Mouse (Mus musculus) gastrocnemius, postnatal 10 days (tissue): ENCODE results near the gene Ceacam2. TPM values are rescaled to one million over a fixed set of nuclear protein-coding genes. Genes with fewer than 3 reads are reported as not detected.
"Not testable (repeated sequence)": the region's sequence is repeated elsewhere in the genome, so short reads cannot be mapped to it uniquely, and the experiment has no call there.

Experiments
- DNase-seq: peaks from one replicate; pipeline ENCODE4 v3.0.0; 2021; ENCODE audit warnings: mixed read lengths
- long read RNA-seq, 2 experiments: library from polyadenylated mRNA; stranded (forward); transcript quantifications; one replicate each; pipeline ENCODE4 v2.0.0; 2021
- total RNA-seq, 2 experiments: library from RNA; stranded (reverse); gene quantifications; 2 replicates each; pipeline ENCODE4 v1.2.3; 2021

The Ceacam2 gene
- under 1 TPM; 0.35 to 0.75 TPM for total RNA-seq
- long read RNA-seq, experiment 1 = 0 reads
- long read RNA-seq, experiment 2, partial matches to known transcripts = 0 of 2 reads
- long read RNA-seq, experiment 2, other reads (novel, unspliced or antisense) = 2 of 2 reads

DNA sequence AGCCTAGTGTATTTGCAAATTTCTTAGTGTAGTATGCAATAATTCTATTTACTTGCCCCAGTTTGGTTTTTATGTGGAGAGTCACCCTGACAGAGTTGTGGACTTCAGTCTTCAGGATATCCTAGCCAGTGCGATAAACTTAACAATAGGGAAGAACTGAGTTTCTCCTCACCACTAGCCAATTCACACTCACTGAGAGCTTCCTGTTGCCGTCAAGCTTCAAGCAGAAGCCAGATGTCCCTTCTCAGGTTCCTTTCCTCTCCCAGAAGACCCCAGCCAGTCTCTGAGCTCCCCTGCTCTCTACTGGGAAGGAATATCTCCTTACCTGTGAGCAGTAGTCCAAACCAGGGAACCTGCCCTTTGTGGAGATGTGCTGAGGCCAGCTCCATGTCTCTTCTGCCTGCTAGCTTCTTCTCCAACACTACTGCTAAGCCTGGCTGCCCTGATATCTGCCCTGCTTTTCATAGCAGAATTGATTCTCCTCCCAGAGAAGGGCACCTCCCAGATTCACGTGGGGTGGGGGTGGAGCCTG, at the start of gene Ceacam2:
Gene Ceacam2, minus strand, starts transcription at position 482 of the 532 bp plus-strand sequence.
- DNase-seq = not testable (repeated sequence)

DNA sequence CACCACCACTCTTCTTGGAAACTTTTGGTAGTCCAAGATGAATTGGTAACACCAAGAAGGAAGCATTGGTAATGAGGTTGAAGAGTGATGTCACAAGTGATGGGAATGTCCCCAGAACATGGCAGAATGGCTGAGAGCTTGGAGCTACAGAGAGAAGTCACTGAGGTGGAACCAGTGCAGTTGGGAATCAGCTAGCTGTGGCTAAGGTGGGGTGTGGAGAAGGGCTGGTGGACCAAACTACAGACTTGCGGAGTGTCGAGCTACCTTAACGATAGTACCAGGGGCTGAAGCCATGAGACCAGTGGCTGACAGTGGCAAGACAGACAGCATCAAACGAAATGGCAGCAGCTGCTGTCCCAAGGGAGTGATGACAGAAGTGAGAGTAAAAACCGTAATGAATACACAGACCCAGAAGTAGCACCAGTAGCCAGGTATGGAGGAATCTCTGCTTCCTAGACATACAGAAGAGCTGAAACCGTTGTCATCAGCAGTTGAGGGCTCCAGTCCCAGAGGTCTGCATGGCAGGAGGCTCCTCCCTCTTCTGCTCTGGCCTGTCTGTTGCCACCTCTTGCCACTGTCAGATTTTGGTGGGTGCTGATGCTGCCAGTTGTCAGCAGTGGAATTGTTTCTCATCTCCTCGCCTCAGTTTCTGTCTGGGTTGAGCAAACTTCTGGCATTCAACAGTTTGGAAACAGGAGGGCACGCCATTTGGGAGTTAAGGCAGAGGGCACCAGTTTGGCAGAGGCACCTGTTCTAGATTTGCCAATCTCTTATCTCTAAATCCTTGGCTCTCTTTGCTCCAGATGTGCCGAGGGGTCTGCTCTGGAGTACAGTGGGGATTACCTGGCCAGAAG, 45.9 kb upstream of the Ceacam2 start:
- no peak for DNase-seq

- DNase-seq = no peak
Observed at GRCm38 (mm10) chr7:25584651-25585050, 45.0 kb upstream of the Ceacam2 start.

GRCm38 (mm10) chr7:25582301-25582810, 42.7 kb upstream of the Ceacam2 start:
- DNase-seq = no peak

- no peak for DNase-seq
Observed at GRCm38 (mm10) chr7:25579441-25579840, 39.8 kb upstream of the Ceacam2 start.

DNA sequence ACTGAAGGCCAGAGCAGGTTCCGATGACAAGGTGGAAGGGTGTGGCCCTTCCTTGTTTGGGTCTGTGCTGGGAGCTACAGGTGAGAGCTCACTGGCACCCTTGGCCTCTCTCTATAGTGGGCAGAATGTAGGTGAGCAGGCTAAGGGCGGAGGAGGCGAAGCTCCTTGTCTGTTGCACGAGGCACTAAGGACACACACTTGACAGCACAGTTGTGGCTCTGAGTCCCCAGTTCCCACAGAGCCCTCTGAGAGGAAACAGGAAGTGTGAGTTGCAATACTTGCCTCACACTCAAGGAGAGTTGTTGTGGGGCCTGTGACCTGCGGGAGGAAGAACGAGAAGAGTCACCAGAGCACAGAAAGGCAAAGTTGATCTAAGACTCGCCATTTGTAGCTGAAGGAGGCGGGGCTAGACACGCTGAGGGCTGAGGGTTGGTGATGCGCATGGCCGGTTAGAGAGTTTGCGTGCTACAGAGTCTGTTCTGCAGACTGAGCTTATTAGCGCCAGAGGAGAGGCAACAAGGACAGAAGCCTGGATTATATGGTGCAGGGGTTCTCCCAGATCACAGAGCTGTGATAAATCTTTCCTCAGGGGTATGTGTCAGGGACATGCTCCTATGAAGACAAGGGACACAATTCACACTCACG, 37.3 kb upstream of the Ceacam2 start:
- not testable (repeated sequence) for DNase-seq

DNA sequence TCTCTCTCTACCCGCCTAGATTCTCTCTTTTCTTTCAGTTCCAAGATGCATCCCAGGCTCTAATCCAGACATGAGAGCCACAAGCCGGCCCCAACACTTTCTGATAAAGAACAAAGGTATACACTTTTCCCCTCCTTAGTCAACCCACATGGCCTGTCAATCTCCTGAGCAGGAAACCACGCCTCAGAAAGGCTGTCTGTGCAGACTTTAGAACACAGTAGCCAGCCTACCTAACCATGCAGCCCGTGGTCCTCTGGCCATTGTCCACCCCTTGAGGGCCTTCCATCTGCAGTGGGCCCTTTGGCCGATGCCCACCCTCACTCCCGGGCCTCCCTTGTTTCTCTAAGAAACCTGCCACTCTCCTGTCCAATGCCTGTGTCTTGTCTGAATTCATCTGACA, 36.7 kb upstream of the Ceacam2 start:
- DNase-seq = not testable (repeated sequence)

DNA sequence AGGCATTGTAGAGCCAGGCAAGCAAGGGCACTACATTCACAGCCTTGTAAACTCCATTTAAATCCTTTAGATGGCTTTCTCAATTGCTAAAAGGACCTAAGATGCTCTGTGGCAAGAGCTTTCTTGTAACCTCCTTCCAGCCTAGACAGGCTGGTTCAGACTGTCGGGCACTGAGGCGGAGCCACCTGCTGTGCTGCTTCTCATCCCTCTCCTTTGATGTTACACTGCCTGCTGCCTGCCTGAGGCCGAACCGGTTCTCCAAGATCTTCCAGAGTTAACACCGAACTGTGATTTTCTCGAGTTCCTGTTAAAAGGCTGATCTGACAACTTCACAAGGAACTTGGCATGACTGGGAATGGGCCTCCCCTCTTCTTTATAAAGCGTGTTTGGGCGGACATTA, 36.2 kb upstream of the Ceacam2 start:
- no peak for DNase-seq

DNA sequence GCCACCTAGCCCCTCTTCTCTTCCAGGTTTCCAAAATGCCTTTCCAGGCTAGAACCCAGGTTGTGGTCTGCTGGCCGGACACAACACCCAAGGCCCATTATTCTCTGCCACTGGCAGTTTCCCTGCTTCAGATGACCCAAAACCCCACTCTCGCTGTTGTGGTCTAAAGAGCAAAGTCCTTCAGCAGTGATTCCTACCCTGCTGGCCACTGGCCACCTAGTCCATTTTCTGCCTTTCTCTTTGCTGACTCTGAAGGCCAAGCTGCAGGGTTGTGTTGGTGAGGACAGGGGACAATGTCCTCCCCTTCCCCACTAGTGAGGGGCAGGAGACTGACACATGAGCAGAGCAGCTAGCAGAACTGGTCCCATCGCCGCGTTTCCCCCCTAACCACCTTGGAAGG, 35.4 kb upstream of the Ceacam2 start:
- no peak for DNase-seq

- DNase-seq = not testable (repeated sequence)
Observed at GRCm38 (mm10) chr7:25573806-25574205, 34.1 kb upstream of the Ceacam2 start.

DNA sequence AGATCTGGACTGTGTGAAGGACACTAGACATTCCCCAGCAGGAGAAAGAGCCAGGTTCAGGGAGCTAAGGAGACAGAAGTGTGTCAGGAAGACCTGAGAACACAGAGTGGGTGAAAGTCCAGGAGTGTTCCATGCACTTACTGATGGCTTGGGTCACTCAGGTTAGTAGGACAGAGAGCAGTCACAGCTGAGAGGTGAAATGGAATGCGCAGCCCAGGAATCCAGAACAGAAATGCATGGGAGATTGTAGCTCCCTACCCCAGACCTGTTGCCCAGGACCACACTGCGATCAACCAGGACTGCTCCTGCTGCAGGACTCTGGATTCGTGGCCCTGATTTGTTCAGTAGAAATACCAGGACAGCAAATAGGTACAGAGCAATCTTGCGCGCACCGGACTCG, 29.1 kb upstream of the Ceacam2 start:
- DNase-seq = no peak

DNA sequence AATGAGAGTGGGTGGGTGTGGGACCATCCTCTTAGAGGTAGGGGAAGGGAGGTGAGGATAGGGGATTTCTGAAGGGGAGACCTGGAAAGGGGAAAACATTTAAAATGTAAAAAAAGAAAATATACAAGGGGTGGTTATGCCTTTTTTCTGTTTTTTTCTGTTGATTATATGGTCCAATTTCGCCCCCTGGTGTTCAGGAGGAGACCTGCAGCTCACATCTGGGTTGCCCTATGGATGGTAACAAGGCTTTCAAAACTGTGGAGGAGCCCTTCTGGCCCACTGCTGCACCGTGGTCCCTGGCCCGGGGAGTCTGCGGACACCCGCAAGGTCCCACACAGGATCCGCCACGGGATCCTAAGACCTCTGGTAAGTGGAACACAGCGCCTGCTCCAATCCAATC, 1.8 kb upstream of the Ceacam2 start:
- DNase-seq = not testable (repeated sequence)

DNA sequence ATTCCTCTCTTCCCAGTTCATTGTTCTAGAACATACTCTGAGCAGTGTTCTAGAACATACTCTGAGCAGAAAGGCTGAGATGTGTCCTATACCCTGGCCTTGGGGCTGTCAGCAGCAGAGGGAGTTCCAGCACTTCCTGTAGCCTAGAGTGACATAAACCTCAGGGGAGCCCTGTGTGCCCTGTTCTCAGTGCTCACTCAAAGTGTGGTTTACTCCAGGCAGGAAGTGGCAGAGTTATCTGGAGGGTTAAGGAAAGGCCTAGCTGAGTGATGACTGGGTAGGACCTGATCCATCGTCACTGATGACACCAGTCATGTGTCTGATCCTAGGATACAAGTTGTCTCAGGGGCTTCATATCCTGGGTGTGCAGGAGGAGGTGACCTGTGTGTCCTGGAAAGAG, 297 bp upstream of the Ceacam2 start:
- not testable (repeated sequence) for DNase-seq

DNA sequence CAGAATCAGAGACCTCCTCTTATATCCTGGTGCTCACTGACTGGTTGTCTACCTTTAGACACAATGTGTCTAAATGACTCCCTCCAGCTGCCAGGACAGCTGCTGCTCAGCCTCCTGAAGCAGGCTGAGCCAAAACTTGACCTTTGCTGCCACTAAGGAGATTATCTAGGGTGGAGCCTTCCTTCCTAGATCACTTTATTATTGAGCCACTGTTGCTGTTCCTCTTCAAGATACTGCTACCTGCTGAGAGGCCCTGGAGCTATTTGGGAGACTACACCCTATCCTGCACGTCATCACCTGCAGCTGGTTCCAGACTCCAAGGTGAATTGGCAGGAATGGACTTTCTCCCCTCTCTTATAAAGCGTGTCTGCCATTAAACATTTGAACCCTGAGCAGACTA, 8.8 kb downstream of the Ceacam2 start:
- no peak for DNase-seq

DNA sequence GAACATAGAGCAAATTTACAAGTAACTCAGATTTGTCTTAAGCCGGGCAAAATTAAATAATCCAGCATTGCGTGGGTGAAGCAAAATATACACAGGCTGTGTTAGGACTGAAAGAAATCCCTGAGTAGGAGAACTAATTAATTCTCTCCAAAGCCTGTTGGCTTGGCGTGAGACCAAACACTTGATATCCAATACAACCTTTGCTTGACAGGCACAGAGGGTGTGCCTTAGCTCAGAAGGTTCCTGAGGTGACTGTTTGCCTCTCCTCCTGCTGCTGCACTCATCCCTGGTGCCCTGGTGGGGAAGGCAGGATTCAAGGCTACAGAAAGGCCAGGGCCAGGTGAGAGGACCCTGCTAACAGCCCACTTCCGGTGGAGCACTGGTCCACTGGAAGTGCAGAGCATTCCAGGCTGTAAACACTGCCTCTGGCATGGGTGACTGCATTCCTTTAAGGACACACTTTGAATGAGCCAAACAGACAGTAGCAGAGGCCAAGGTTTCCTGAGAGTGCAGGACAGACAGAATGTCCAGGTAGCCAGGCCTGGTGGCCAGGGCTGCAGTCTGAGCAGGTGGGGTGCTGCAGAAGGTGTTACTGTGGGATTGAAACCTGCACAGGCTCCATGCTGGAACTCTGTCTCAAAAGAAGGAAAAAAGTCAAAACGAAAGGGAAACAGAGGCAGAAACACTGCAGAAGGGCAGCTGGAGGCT, 23.4 kb downstream of the Ceacam2 start:
- not testable (repeated sequence) for DNase-seq

DNA sequence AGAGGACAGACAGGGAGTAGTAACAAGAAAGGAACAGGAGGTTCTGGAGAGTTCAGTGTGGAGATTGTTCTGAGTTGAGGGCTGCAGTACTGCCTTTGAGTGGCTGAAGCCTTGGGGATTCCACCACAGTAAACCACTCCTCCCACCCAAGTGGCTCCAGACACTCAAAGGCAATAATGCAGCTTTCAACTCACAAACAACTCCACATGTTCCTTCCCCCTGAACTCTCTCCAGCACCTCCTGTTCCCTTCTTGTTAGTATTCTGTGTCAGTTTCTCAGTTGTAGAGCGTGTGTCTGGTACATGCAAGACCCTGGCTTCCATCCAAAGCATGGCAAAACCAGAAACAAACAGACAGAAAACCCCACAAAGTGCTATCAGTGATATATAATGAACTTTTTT, 24.0 kb downstream of the Ceacam2 start:
- DNase-seq = not testable (repeated sequence)

DNA sequence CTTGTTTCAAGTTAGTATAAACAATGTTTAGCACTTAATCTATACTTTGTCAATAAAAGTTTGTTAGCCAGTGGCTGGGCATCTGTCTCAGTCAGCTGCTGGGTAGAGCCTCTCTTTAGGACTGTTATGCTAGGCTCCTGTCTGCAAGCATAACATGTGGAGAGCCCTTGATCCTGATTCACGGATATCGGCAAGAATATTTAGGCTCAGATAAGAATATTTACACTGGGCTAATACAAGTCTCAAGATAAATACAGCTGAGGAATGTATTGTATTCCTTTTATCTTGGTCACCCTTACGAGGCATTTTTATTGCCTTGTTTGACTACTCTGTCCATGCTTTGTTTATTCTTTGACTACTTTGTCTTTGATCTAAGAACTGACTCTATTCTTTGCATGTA, 29.7 kb downstream of the Ceacam2 start:
- no peak for DNase-seq

DNA sequence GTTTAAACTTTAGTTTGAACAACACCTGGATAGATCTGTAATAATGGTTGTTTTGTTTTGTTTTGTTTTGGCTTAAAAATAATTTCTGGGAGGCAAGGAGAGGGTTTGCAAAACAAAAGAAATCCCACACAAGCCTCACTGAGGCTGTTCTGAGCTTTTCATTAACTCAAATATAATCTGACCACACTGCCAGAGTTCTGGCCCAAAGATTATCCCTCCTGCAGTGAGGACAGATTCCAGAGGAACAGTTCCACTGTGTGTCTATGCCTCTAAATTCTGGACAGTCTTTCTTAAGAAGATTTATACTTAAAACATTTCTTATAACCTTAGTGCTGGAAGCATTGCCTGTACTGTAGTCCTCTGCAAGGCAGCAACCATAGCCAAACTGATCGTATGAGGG, 45.0 kb downstream of the Ceacam2 start:
- DNase-seq = no peak

- DNase-seq = not testable (repeated sequence)
Observed at GRCm38 (mm10) chr7:25490698-25491097, 49.0 kb downstream of the Ceacam2 start.

DNA sequence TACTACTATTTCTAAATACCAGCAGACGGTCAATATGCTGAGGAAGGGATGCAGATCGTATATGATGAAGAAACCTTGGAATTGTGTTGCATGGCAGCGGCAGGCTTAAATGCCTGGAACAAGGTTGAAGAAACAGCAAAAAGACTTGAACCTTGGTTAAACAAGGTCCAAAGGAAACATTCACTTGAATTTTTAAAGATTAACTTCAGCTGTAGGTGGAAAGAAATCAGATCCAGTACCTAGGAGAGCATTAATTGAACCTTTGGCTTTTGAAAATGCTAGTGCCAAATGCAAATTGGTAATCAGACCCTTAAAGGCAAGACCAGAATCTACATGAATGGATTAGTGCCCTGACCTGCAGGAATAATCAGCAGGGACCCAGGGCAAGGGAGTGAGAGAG, 50.3 kb downstream of the Ceacam2 start:
- DNase-seq = not testable (repeated sequence)

DNA sequence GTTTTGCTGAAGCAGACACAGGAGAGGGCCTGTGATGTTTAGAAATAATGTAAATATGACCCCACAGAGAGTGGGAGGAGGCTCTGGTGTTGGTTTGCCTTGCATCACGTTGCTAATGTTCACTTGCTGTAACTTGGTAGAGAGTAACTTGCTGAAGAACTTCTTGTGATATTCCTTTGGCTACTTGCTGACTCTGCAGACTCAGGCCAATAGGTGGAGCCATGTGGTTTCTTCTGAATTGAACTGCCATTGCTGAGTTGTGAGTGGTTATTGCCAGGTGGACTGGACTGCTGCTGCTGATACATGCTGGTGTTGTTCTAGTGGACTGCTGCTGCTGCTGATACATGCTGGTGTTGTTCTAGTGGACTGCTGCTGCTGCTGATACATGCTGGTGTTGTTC, 53.5 kb downstream of the Ceacam2 start:
- peak; percentile 10 for DNase-seq

- DNase-seq = no peak
Observed at GRCm38 (mm10) chr7:25485061-25485460, 54.6 kb downstream of the Ceacam2 start.
